Mouse (Mus musculus) limb, embryonic 11.5 days (tissue): ENCODE results near the gene Gm20498. TPM values are rescaled to one million over a fixed set of nuclear protein-coding genes. Genes with fewer than 3 reads are reported as not detected.
"Not testable (repeated sequence)": the region's sequence is repeated elsewhere in the genome, so short reads cannot be mapped to it uniquely, and the experiment has no call there.

ENCODE experiments used
- ATAC-seq: fragments of 200-750 bp; cut with Nextera tagmentation; 2 replicates; pipeline ENCODE4 v1.8.0; 2017; ENCODE audit warnings: low read depth; ENCODE audit not compliant: insufficient number of reproducible peaks, low FRiP score, low TSS enrichment
- DNase-seq: peaks from one replicate; pipeline ENCODE4 v3.0.0-alpha.2; 2015; ENCODE audit warnings: low spot score
- H3K27ac ChIP-seq: fragments of 300-500 bp; sonication (generic); replicated peaks from 2 replicates; pipeline ENCODE4 v1.5.1; 2014; ENCODE audit warnings: low read depth, mild to moderate bottlenecking, low read length
- H3K27me3 ChIP-seq: fragments of 300-500 bp; sonication (generic); 2 replicates; pipeline ENCODE4 v1.6.1; 2014; ENCODE audit warnings: mild to moderate bottlenecking, low read length, mixed read lengths; ENCODE audit not compliant: control insufficient read depth, insufficient read depth
- H3K36me3 ChIP-seq: fragments of 300-500 bp; sonication (generic); 2 replicates; pipeline ENCODE4 v1.6.1; 2014; ENCODE audit warnings: mild to moderate bottlenecking, low read length, moderate library complexity, mixed read lengths; ENCODE audit not compliant: control insufficient read depth, insufficient read depth
- H3K4me1 ChIP-seq: fragments of 300-500 bp; sonication (generic); 2 replicates; pipeline ENCODE4 v1.6.1; 2014; ENCODE audit warnings: low read length, mixed read lengths; ENCODE audit not compliant: control insufficient read depth, insufficient read depth
- H3K4me2 ChIP-seq: fragments of 300-500 bp; sonication (generic); 2 replicates; pipeline ENCODE4 v1.6.1; 2014; ENCODE audit warnings: low read depth, mild to moderate bottlenecking, moderate library complexity; ENCODE audit not compliant: severe bottlenecking
- H3K4me3 ChIP-seq: fragments of 300-500 bp; sonication (generic); 2 replicates; pipeline ENCODE4 v1.5.1; 2014; ENCODE audit warnings: low read depth, low read length
- H3K9ac ChIP-seq: fragments of 300-500 bp; sonication (generic); 2 replicates; pipeline ENCODE4 v1.6.1; 2014; ENCODE audit warnings: mild to moderate bottlenecking, low read length
- H3K9me3 ChIP-seq: fragments of 300-500 bp; sonication (generic); 2 replicates; pipeline ENCODE4 v1.6.1; 2016; ENCODE audit warnings: low read length; ENCODE audit not compliant: control insufficient read depth
- WGBS: fragments of 180-500 bp; shearing (Covaris S2); extraction: QIAGEN DNeasy Blood & Tissue Kit; methylation state at CpG from one replicate; pipeline ENCODE4 v1.1.7; 2014; 5-methylcytosine and 5-hydroxymethylcytosine counted together
- polyA plus RNA-seq: library from polyadenylated mRNA; unstranded; fragments of >200 nt; fragmentation: Nextera tagmentation; extraction: Ambion mirVana; gene quantifications from 2 replicates; pipeline ENCODE4 v1.2.1, GENCODE M21; 2014

Gm20498 gene
- 32.7 and 39.4 TPM in 2 replicates for polyA plus RNA-seq

- Histone ChIP-seq H3K27me3 (no peaks in the 10 kb centered on the region), H3K9ac (peak within 1 kb of the TSS; percentile 79), H3K4me3 (peak within 1 kb of the TSS; percentile 82), H3K36me3 (no peaks in the 10 kb centered on the region), H3K9me3 (no peaks in the 10 kb centered on the region), H3K4me2 (peak within 1 kb of the TSS; percentile 61), H3K27ac (no peak within 1 kb of the TSS), H3K4me1 (no peaks in the 10 kb centered on the region)
- DNase-seq (peak; percentile 87), ATAC-seq (peak; percentile 90)
- WGBS = under 1% methylated on average over 46 of the region's 46 CpGs
These were observed at the start of gene Gm20498, which contains the start of gene Synj2bp for GRCm38 (mm10) chr12:81532316-81533028. Gm20498 (minus strand) TSS chr12:81532905. Synj2bp (minus strand) TSS chr12:81532911.

GRCm38 (mm10) chr12:81568374-81568773 lies 35.7 kb upstream of the Gm20498 start, which contains the start of gene Adam21:
Adam21 (minus strand) TSS chr12:81568474.
- Histone ChIP-seq H3K4me3 (no peak within 1 kb of the TSS), H3K27me3 (no peaks in the 10 kb centered on the region), H3K9ac (no peak within 1 kb of the TSS), H3K27ac (no peak within 1 kb of the TSS), H3K9me3 (no peaks in the 10 kb centered on the region), H3K36me3 (no peaks in the 10 kb centered on the region; the same call in 1 of the 2 replicates), H3K4me1 (no peaks in the 10 kb centered on the region), H3K4me2 (no peak within 1 kb of the TSS)
- WGBS = 96% methylated on average over 1 of the region's 1 CpGs
- DNase-seq (no peak), ATAC-seq (no peak)

- Histone ChIP-seq H3K9me3 (no peaks in the 10 kb centered on the region), H3K9ac (no peak overlapping the region), H3K27me3 (no peaks in the 10 kb centered on the region), H3K4me3 (no peak overlapping the region), H3K4me2 (no peak overlapping the region), H3K4me1 (no peaks in the 10 kb centered on the region), H3K36me3 (no peaks in the 10 kb centered on the region; the same call in 1 of the 2 replicates), H3K27ac (no peak overlapping the region)
- WGBS = 91% methylated on average over 5 of the region's 5 CpGs
- ATAC-seq (no peak), DNase-seq (no peak)
These were observed 35.2 kb upstream of the Gm20498 start for GRCm38 (mm10) chr12:81567931-81568330.

GRCm38 (mm10) chr12:81564173-81564572 lies 31.5 kb upstream of the Gm20498 start:
- Histone ChIP-seq H3K4me1 (no peaks in the 10 kb centered on the region), H3K9ac (no peak overlapping the region), H3K4me3 (no peak overlapping the region), H3K36me3 (no peaks in the 10 kb centered on the region), H3K27ac (no peak overlapping the region), H3K4me2 (no peak overlapping the region), H3K9me3 (no peaks in the 10 kb centered on the region), H3K27me3 (no peaks in the 10 kb centered on the region)
- WGBS = 96% methylated on average over 3 of the region's 3 CpGs
- DNase-seq (no peak), ATAC-seq (no peak)

GRCm38 (mm10) chr12:81549286-81549685 lies 16.6 kb upstream of the Gm20498 start:
- DNase-seq (no peak), ATAC-seq (no peak)
- H3K4me2 ChIP-seq = no peak overlapping the region
- no peaks in the 10 kb centered on the region for H3K9me3 ChIP-seq
- H3K4me1 ChIP-seq = no peaks in the 10 kb centered on the region
- H3K27me3 ChIP-seq = no peaks in the 10 kb centered on the region
- no peak overlapping the region for H3K27ac ChIP-seq
- WGBS = 83% methylated on average over 3 of the region's 3 CpGs
- H3K4me3 ChIP-seq = no peak overlapping the region
- no peaks in the 10 kb centered on the region for H3K36me3 ChIP-seq
- no peak overlapping the region for H3K9ac ChIP-seq

- H3K4me1 ChIP-seq = no peaks in the 10 kb centered on the region
- no peaks in the 10 kb centered on the region for H3K36me3 ChIP-seq
- no peak overlapping the region for H3K27ac ChIP-seq
- no peak for DNase-seq
- no peaks in the 10 kb centered on the region for H3K27me3 ChIP-seq
- no peaks in the 10 kb centered on the region for H3K9me3 ChIP-seq
- H3K9ac ChIP-seq = no peak overlapping the region
- no peak for ATAC-seq
- no peak overlapping the region for H3K4me2 ChIP-seq
- H3K4me3 ChIP-seq = no peak overlapping the region
- 71% methylated on average over 4 of the region's 4 CpGs for WGBS
These were observed 14.5 kb upstream of the Gm20498 start for GRCm38 (mm10) chr12:81547163-81547562.

GRCm38 (mm10) chr12:81533029-81533419 lies 319 bp upstream of the Gm20498 start:
- H3K4me2 ChIP-seq = peak overlapping the region; percentile 61
- no peaks in the 10 kb centered on the region for H3K27me3 ChIP-seq
- H3K4me3 ChIP-seq = peak overlapping the region; percentile 82
- 42% methylated on average over 4 of the region's 4 CpGs for WGBS
- H3K36me3 ChIP-seq = no peaks in the 10 kb centered on the region
- H3K27ac ChIP-seq = no peak overlapping the region
- peak overlapping the region; percentile 79; the same call in 1 of the 2 replicates for H3K9ac ChIP-seq
- no peaks in the 10 kb centered on the region for H3K9me3 ChIP-seq
- peak; percentile 35; the same call in 1 of the 2 replicates for ATAC-seq
- H3K4me1 ChIP-seq = no peaks in the 10 kb centered on the region
- DNase-seq = no peak

GRCm38 (mm10) chr12:81530587-81530986 lies 2.1 kb downstream of the Gm20498 start:
- DNase-seq, H3K36me3 ChIP-seq, H3K4me2 ChIP-seq, H3K27ac ChIP-seq, H3K9ac ChIP-seq, H3K9me3 ChIP-seq, H3K4me3 ChIP-seq, H3K27me3 ChIP-seq, H3K4me1 ChIP-seq, ATAC-seq: not testable (repeated sequence)
- WGBS = 87% methylated on average over 5 of the region's 8 CpGs
